Mouse (Mus musculus): ENCODE measurements around the gene Irf2bpl. TPM values are rescaled to one million over a fixed set of nuclear protein-coding genes. Genes with fewer than 3 reads are reported as not detected.

Gene Irf2bpl
- polyA plus RNA-seq, 1 experiment from 2014 or later, result 20.6 TPM

DNA sequence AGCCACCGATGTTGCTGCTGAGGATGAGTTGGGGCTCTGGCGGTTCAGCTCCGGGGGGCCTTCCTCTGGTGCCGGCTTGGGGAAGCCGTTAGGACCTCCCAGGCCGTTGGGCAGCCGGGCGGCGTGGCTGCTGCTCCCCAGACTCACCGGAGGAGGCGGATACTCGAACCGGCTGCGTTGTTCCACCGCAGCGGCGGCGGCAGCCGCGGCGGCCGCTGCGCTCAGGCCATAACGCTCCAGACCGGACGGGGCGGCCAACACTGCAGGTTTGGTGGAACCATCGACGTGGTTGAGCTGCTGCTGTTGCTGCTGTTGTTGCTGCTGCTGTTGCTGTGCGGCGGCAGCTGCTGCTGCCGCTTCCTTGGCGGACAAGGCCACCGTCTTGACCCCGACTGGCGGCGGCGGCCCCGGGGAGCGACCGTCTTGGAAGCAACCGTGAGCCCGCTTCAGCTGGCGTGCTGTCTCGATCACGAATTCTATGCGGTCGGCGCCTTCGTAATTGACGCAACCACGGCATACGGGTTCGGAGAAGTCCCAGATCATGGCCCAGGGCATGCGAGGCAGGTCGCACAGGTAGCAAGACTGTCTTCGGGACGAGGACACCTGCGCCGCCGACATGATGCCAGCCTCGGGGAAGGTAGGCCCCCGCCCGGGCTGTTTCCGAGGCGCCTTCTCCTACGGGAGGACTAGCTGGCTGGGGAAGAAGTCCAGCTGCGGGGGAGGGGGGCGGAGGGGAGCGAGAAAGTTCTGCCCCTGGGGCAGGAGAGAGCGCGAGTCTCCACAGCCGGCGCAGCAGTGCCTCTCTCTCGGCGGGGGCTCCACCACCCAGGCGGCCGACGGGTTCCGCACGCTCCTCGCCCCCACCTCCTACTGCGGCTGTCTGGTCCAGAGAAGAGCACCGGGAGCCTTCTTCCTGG is 1.1 kb downstream of the Irf2bpl start:
- peak; percentile 25; the same call in 1 of the 2 replicates for ATAC-seq (ENCODE audit: insufficient read depth, low FRiP score, low TSS enrichment)
- Histone ChIP-seq H3K27ac (ENCODE audit: low read depth, low read length) (peak overlapping the region; percentile 93), H3K4me2 (ENCODE audit: low read depth) (peak overlapping the region; percentile 98), H3K9me3 (ENCODE audit: control insufficient read depth, low read length) (no peaks in the 10 kb centered on the region), H3K4me3 (ENCODE audit: low read depth, low read length) (peak overlapping the region; percentile 77), H3K27me3 (ENCODE audit: control insufficient read depth, insufficient read depth, low read length) (peaks cover 11% of the 10 kb centered on the region; the same call in 1 of the 2 replicates), H3K9ac (ENCODE audit: low read length) (peak overlapping the region; percentile 90), H3K4me1 (ENCODE audit: control insufficient read depth, insufficient read depth, low read length) (peaks cover 21% of the 10 kb centered on the region), H3K36me3 (ENCODE audit: control insufficient read depth, insufficient read depth, low read length) (no peaks in the 10 kb centered on the region)
- under 1% methylated on average over 74 of the region's 84 CpGs for WGBS
- DNase-seq (ENCODE audit: low spot score), result peak; percentile 58

DNA sequence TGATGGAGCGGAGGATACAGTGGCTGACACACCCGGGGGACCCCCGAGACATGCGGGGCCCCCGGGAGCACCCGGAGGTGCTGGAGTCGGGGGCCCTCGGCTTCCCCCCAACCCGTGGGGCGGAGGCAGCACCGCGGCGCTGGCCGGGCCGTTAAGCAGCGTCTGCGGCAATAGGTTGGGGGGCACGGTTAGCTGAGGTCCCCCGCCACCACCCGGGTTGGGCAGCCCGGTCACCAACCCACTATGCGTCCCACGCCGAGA is 1.6 kb downstream of the Irf2bpl start:
- Histone ChIP-seq H3K36me3 (ENCODE audit: control insufficient read depth, insufficient read depth, low read length) (no peaks in the 10 kb centered on the region), H3K27ac (ENCODE audit: low read depth, low read length) (peak overlapping the region; percentile 93), H3K4me1 (ENCODE audit: control insufficient read depth, insufficient read depth, low read length) (peaks cover 17% of the 10 kb centered on the region; the same call in 1 of the 2 replicates), H3K4me2 (ENCODE audit: low read depth) (peak overlapping the region; percentile 98), H3K9me3 (ENCODE audit: control insufficient read depth, low read length) (no peaks in the 10 kb centered on the region), H3K9ac (ENCODE audit: low read length) (peak overlapping the region; percentile 90), H3K4me3 (ENCODE audit: low read depth, low read length) (peak overlapping the region; percentile 77), H3K27me3 (ENCODE audit: control insufficient read depth, insufficient read depth, low read length) (peaks cover 11% of the 10 kb centered on the region; the same call in 1 of the 2 replicates)
- DNase-seq (ENCODE audit: low spot score) (no peak), ATAC-seq (ENCODE audit: insufficient read depth, low FRiP score, low TSS enrichment) (no peak)
- WGBS, result 0% methylated on average over 24 of the region's 24 CpGs

DNA sequence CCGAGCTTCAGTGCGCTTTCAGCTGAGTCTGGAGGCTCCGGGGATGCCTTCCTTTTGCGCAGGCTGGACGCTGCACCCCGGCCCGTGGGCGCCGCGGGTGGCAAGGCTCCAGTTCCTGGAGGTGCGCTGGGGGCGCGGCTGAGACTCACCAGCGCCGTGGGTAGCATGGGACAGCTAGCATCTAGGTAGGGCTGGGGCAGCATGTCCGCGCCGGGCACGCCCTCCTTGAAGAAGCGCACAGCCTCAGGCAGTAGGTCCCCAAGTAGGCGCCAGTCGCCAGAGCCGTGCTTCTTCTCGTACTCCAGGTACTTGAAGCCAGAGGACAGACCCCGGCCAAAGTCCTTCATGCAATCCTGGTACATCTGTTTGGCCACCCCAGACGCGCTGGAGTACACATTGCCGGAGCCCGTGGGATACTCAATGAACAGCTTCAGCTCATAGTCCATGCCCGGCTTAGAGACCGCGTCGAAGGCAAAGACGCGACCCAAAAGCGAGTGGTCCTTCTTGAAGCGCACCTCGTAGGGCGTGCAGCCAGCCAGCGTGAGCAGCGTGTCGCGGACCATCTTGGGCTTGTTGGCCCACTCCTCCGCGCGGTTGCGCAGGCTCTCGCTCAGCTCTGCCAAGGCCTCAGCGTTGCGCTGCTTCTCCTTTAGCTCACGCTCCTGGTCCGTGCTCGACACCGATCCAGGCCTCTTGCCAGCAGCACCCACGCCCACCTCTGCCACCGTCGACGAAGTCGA is 2.1 kb downstream of the Irf2bpl start:
- DNase-seq (ENCODE audit: low spot score) (peak; percentile 71), ATAC-seq (ENCODE audit: insufficient read depth, low FRiP score, low TSS enrichment) (no peak)
- peak overlapping the region; percentile 90 for H3K9ac ChIP-seq (ENCODE audit: low read length)
- H3K27me3 ChIP-seq (ENCODE audit: control insufficient read depth, insufficient read depth, low read length), result peaks cover 11% of the 10 kb centered on the region; the same call in 1 of the 2 replicates
- WGBS, result under 1% methylated on average over 59 of the region's 59 CpGs
- no peaks in the 10 kb centered on the region for H3K9me3 ChIP-seq (ENCODE audit: control insufficient read depth, low read length)
- peak overlapping the region; percentile 98 for H3K4me2 ChIP-seq (ENCODE audit: low read depth)
- H3K27ac ChIP-seq (ENCODE audit: low read depth, low read length), result peak overlapping the region; percentile 93
- peaks cover 16% of the 10 kb centered on the region; the same call in 1 of the 2 replicates for H3K4me1 ChIP-seq (ENCODE audit: control insufficient read depth, insufficient read depth, low read length)
- no peaks in the 10 kb centered on the region for H3K36me3 ChIP-seq (ENCODE audit: control insufficient read depth, insufficient read depth, low read length)
- peak overlapping the region; percentile 77 for H3K4me3 ChIP-seq (ENCODE audit: low read depth, low read length)

DNA sequence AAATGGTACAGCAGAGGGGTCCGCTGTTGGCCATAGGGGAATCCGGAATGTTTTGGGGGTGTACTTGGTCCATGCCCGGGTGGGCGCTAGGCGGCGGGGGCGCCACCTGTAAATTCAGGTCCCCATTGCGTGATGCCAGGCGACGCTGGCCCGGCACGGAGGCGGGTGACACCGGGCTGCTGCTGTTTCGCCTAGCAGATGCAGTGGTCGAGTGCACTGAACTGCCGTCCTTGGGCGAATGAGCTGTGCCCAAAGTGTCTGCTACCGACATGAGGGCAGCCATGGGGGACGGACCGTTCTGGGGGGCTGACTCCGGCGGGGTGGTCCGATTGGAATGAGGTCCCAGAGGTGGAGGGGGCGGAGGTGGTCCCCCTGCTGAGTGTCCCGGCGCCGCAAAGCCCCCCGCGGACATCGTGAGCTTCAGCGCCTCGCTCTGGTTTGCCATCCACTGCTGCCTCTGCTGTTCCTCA is 2.8 kb downstream of the Irf2bpl start:
- Histone ChIP-seq H3K4me1 (ENCODE audit: control insufficient read depth, insufficient read depth, low read length) (peaks cover 14% of the 10 kb centered on the region; the same call in 1 of the 2 replicates), H3K9ac (ENCODE audit: low read length) (peak overlapping the region; percentile 90), H3K4me2 (ENCODE audit: low read depth) (peak overlapping the region; percentile 98), H3K27me3 (ENCODE audit: control insufficient read depth, insufficient read depth, low read length) (peaks cover 11% of the 10 kb centered on the region; the same call in 1 of the 2 replicates), H3K9me3 (ENCODE audit: control insufficient read depth, low read length) (no peaks in the 10 kb centered on the region), H3K36me3 (ENCODE audit: control insufficient read depth, insufficient read depth, low read length) (no peaks in the 10 kb centered on the region), H3K4me3 (ENCODE audit: low read depth, low read length) (peak overlapping the region; percentile 77), H3K27ac (ENCODE audit: low read depth, low read length) (no peak overlapping the region)
- ATAC-seq (ENCODE audit: insufficient read depth, low FRiP score, low TSS enrichment), result no peak
- WGBS, result 6% methylated on average over 33 of the region's 33 CpGs
- no peak for DNase-seq (ENCODE audit: low spot score)

DNA sequence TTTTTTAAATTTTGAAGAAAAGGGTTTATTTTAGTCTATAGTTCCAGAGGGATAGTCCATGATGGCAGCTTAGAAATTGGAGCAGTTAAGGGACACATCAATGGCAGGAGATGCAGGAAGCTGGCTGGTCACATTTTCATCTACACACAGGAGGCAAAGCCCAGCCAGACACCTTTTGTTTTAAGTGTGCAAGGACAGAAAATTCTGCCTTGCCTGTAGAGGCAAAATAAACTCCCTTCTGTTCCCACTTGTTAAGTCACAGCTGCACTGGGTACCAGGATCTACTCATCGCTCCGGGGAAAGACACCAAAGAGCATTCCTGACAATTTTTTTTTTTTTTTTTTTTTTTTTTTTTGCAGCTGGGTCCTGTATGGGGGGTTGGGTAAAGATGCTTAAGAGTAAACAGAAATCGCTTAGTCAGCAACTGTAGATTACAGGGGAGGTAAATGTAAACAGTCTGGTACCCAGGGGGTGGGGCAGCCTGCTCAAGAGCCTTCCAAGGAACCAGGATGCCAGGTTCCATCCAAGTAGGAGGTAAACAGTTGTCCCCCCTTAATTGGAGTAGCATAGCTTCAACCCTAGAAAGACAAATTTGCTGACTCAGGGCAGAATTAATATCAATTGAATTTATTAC is 4.4 kb downstream of the Irf2bpl start:
- Histone ChIP-seq H3K4me2 (ENCODE audit: low read depth) (no peak overlapping the region), H3K27me3 (ENCODE audit: control insufficient read depth, insufficient read depth, low read length) (peaks cover 11% of the 10 kb centered on the region; the same call in 1 of the 2 replicates), H3K9me3 (ENCODE audit: control insufficient read depth, low read length) (no peaks in the 10 kb centered on the region), H3K4me1 (ENCODE audit: control insufficient read depth, insufficient read depth, low read length) (peaks cover 10% of the 10 kb centered on the region; the same call in 1 of the 2 replicates), H3K36me3 (ENCODE audit: control insufficient read depth, insufficient read depth, low read length) (no peaks in the 10 kb centered on the region), H3K9ac (ENCODE audit: low read length) (no peak overlapping the region), H3K4me3 (ENCODE audit: low read depth, low read length) (no peak overlapping the region), H3K27ac (ENCODE audit: low read depth, low read length) (no peak overlapping the region)
- ATAC-seq (ENCODE audit: insufficient read depth, low FRiP score, low TSS enrichment) (no peak), DNase-seq (ENCODE audit: low spot score) (no peak)
- WGBS, result 75% methylated on average over 3 of the region's 3 CpGs

DNA sequence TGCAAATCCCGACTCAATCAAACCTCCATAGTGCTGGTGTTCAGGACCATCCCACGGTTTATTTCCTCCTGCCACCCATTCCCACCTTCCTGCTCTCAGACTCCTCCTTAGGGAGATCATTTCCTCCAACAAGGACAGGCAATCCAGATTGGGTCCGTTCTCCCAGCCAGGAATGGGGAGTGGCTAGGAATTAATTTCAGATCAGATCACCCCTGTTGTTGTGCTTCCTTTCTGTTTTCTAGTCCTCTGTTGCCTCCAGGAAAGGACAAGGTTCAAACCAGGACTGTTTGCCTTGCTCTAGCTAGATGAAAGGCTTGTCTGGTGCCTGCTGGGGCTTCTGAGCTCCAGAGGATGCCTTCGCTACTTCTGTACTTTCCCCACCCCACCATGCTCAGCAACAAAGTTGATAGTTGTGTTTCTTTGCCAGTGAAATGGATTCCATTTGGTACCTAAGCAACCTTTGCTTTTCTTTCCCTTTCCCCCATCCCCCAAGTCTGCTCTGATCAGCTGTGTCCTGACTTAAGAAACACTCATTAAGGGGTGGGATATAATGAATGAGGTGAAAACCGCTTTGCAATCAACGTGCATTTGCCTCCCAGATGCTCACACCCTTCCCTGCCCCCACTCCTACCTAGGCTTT is 5.0 kb downstream of the Irf2bpl start:
- Histone ChIP-seq H3K36me3 (ENCODE audit: control insufficient read depth, insufficient read depth, low read length) (no peaks in the 10 kb centered on the region), H3K4me2 (ENCODE audit: low read depth) (no peak overlapping the region), H3K9ac (ENCODE audit: low read length) (no peak overlapping the region), H3K9me3 (ENCODE audit: control insufficient read depth, low read length) (no peaks in the 10 kb centered on the region), H3K4me3 (ENCODE audit: low read depth, low read length) (no peak overlapping the region), H3K4me1 (ENCODE audit: control insufficient read depth, insufficient read depth, low read length) (peaks cover 10% of the 10 kb centered on the region; the same call in 1 of the 2 replicates), H3K27me3 (ENCODE audit: control insufficient read depth, insufficient read depth, low read length) (peaks cover 11% of the 10 kb centered on the region; the same call in 1 of the 2 replicates), H3K27ac (ENCODE audit: low read depth, low read length) (no peak overlapping the region)
- no peak for DNase-seq (ENCODE audit: low spot score)
- ATAC-seq (ENCODE audit: insufficient read depth, low FRiP score, low TSS enrichment), result no peak
- WGBS, result 63% methylated on average over 6 of the region's 6 CpGs

DNA sequence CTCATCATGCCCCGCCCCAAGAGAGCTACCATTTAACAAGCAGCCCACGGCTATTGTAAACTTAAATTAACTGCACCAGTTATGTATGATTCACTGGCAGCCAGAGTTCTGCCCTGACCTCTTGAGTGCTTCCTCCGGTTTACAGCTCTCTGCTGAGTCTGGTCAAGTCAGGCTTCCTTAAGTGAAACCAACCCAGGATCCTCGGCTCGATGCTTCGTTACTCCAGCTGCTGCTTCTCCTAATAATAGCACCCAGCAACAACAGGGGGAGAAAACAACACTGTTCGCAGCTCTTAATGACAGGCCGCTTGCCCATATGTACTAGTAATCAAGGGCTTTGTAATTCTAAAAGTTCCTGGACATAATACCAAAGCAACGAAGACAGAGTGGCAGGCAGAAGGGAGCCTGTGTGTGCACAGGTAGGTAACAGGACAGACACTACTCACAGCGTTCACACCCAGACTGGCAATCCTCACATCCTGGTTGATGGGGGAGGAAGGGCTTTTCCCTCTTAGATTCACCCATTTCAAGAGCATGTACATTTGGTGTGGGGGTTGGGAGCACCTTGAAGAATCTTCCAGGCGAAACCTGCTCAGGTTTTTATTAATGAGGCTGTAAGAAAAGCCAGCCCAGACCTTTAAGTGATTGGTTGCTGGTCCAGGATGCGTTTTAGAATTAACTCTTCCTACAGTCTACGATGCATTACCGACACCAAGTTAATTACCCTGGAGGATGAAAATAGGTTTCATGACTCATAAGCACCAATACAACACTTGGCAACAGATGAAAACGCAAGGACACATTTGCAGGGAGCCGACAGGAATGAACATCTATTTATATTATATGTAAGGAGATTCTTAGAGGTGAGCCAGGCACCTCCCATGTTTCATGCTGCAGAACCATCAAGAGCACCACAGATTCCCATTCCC is 5.9 kb downstream of the Irf2bpl start:
- Histone ChIP-seq H3K27ac (ENCODE audit: low read depth, low read length) (no peak overlapping the region; the same call in 1 of the 2 replicates), H3K4me1 (ENCODE audit: control insufficient read depth, insufficient read depth, low read length) (peaks cover 6% of the 10 kb centered on the region; the same call in 1 of the 2 replicates), H3K4me3 (ENCODE audit: low read depth, low read length) (no peak overlapping the region), H3K9ac (ENCODE audit: low read length) (no peak overlapping the region), H3K4me2 (ENCODE audit: low read depth) (no peak overlapping the region), H3K36me3 (ENCODE audit: control insufficient read depth, insufficient read depth, low read length) (no peaks in the 10 kb centered on the region), H3K27me3 (ENCODE audit: control insufficient read depth, insufficient read depth, low read length) (peaks cover 11% of the 10 kb centered on the region; the same call in 1 of the 2 replicates), H3K9me3 (ENCODE audit: control insufficient read depth, low read length) (no peaks in the 10 kb centered on the region)
- no peak for ATAC-seq (ENCODE audit: insufficient read depth, low FRiP score, low TSS enrichment)
- no peak for DNase-seq (ENCODE audit: low spot score)
- 59% methylated on average over 16 of the region's 16 CpGs for WGBS

All from neural tube, embryonic 11.5 days (tissue).